In genomic region chr1:128094686-128095085, GRCm38 (mm10) we compare ENCODE assay signal across 20 mouse cellular contexts.
"Had no signal": no experiment of that assay in that cellular context is flagged by ENCODE, and none has a peak within 500 bp of the region (broad histone marks: within the 10 kb centered on the region; RNA-seq: fewer than 3 reads in every experiment).

No protein-coding gene starts in this region.

- DNase-seq: gastrocnemius, adult 2 months; gastrocnemius, postnatal 10 days; gastrocnemius, postnatal 25 days; heart, adult 18-20 months; heart, postnatal 10 days; heart, postnatal 4 days; kidney, adult 18-20 months; kidney, adult 8-10 months; kidney, postnatal 10 days; kidney, postnatal 25 days; kidney, postnatal 4 days; layer of hippocampus, adult 9-11 months; layer of hippocampus, postnatal 36 days; liver; liver, embryonic 13.5 days; liver, postnatal 0 days had no signal

- ATAC-seq: hindbrain, embryonic 16.5 days; inflammation-experienced regulatory T-cells, adult 6 months; intestine, embryonic 15.5 days; intestine, postnatal 0 days; liver, postnatal 0 days had no signal
